Mouse (Mus musculus) testis, postnatal 14 days (tissue): ENCODE results near the gene Vps72.
"Not testable (repeated sequence)": the region's sequence is repeated elsewhere in the genome, so short reads cannot be mapped to it uniquely, and the experiment has no call there.

Experiments
- DNase-seq: peaks from one replicate; pipeline ENCODE4 v3.0.0; 2021; ENCODE audit warnings: low spot score

Vps72 gene

GRCm38 (mm10) chr3:95110911-95111726 is at the start of gene Vps72:
Gene Vps72 (plus strand): TSS chr3:95111022.
- peak; percentile 93 for DNase-seq

GRCm38 (mm10) chr3:95063741-95064140 is 47.1 kb upstream of the Vps72 start:
- no peak for DNase-seq

GRCm38 (mm10) chr3:95065553-95065952 is 45.3 kb upstream of the Vps72 start:
- DNase-seq: no peak

GRCm38 (mm10) chr3:95066095-95066494 is 44.7 kb upstream of the Vps72 start:
- DNase-seq: no peak

GRCm38 (mm10) chr3:95066570-95066969 is 44.3 kb upstream of the Vps72 start:
- DNase-seq: no peak

- DNase-seq: no peak
Observed at GRCm38 (mm10) chr3:95071606-95072005, 39.2 kb upstream of the Vps72 start.

- no peak for DNase-seq
Observed at GRCm38 (mm10) chr3:95088071-95088470, 22.8 kb upstream of the Vps72 start.

- DNase-seq: no peak
Observed at GRCm38 (mm10) chr3:95100854-95101253, 10.0 kb upstream of the Vps72 start.

GRCm38 (mm10) chr3:95105121-95105520 is 5.7 kb upstream of the Vps72 start:
- DNase-seq: no peak

- no peak for DNase-seq
Observed at GRCm38 (mm10) chr3:95105586-95106337, 5.1 kb upstream of the Vps72 start.

GRCm38 (mm10) chr3:95106338-95107117 is 4.3 kb upstream of the Vps72 start, which contains the start of gene Pip5k1a:
Gene Pip5k1a (minus strand): TSS chr3:95106930.
- peak; percentile 98 for DNase-seq

- not testable (repeated sequence) for DNase-seq
Observed at GRCm38 (mm10) chr3:95107308-95107707, 3.5 kb upstream of the Vps72 start.

GRCm38 (mm10) chr3:95107898-95108297 is 2.9 kb upstream of the Vps72 start:
- no peak for DNase-seq

GRCm38 (mm10) chr3:95112760-95113159 is 1.9 kb downstream of the Vps72 start:
- no peak for DNase-seq

- DNase-seq: no peak
Observed at GRCm38 (mm10) chr3:95117751-95118150, 6.9 kb downstream of the Vps72 start.

- DNase-seq: no peak
Observed at GRCm38 (mm10) chr3:95121580-95121979, 10.8 kb downstream of the Vps72 start.

GRCm38 (mm10) chr3:95124246-95124645 is 13.4 kb downstream of the Vps72 start, which contains the start of gene Tmod4:
Gene Tmod4 (plus strand): TSS chr3:95124476.
- DNase-seq: no peak

GRCm38 (mm10) chr3:95124972-95125371 is 14.2 kb downstream of the Vps72 start:
- DNase-seq: no peak

- DNase-seq: no peak
Observed at GRCm38 (mm10) chr3:95129226-95129651, 18.4 kb downstream of the Vps72 start.

- DNase-seq: no peak
Observed at GRCm38 (mm10) chr3:95130081-95130480, 19.3 kb downstream of the Vps72 start.

- DNase-seq: not testable (repeated sequence)
Observed at GRCm38 (mm10) chr3:95132389-95132788, 21.6 kb downstream of the Vps72 start.

GRCm38 (mm10) chr3:95133176-95133575 is 22.4 kb downstream of the Vps72 start:
- DNase-seq: no peak
